Mouse (Mus musculus) MN1 (cell line): ENCODE measurements around the gene Cyp2u1.

Experiments used
- DNase-seq: peaks from one replicate; pipeline ENCODE4 v3.0.0-alpha.2; 2016; ENCODE audit warnings: low spot score

Cyp2u1 gene

GRCm38 (mm10) chr3:131306255-131306654 is 3.2 kb upstream of the Cyp2u1 start:
- no peak for DNase-seq

GRCm38 (mm10) chr3:131303320-131303714 is 290 bp upstream of the Cyp2u1 start:
- DNase-seq: no peak

GRCm38 (mm10) chr3:131299908-131300307 is 3.1 kb downstream of the Cyp2u1 start:
- peak; percentile 78 for DNase-seq

- no peak for DNase-seq
Measured at GRCm38 (mm10) chr3:131299078-131299477, 3.9 kb downstream of the Cyp2u1 start.

GRCm38 (mm10) chr3:131296893-131297292 is 6.1 kb downstream of the Cyp2u1 start:
- no peak for DNase-seq

GRCm38 (mm10) chr3:131295513-131296200 is 7.4 kb downstream of the Cyp2u1 start:
- peak; percentile 61 for DNase-seq

DNA sequence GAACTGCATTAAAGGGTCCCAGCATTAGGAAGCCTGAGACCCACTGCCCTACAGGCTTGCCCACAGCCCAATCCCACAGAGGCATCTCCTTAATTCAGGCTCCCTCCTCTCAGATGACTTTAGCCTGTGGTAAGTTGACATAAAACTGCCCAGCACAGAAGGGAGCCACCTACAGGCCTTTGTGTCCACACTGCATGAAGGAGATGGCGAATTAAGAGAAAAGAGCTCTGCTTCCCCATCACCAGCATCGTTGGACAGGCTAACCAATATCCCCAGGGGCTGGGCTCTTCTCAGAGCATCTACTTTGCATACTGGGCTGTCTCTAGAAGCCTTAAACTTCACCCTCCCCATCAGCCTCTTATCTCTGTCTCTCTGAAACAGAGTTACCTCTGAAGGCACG is 8.5 kb downstream of the Cyp2u1 start:
- peak; percentile 56 for DNase-seq

GRCm38 (mm10) chr3:131292959-131293358 is 10.1 kb downstream of the Cyp2u1 start:
- no peak for DNase-seq

DNA sequence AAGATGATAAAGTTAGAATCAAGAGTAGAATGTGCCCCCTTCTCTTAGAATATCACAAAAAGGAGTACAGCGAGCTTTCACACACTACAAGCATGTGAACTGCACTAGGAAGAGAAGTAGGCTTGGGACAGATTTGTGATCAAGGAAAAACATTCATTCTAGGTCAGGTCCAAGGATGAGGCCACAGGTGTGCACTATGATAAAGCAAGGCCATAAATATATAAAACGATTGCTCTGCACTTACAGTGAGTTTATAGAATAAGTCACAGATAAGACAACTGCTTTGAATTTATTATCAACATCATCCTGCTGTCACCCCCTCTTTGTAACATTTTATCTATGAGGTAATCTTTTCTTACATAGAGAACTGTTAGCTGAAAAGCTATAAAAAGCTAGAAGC is 10.7 kb downstream of the Cyp2u1 start:
- DNase-seq: no peak

DNA sequence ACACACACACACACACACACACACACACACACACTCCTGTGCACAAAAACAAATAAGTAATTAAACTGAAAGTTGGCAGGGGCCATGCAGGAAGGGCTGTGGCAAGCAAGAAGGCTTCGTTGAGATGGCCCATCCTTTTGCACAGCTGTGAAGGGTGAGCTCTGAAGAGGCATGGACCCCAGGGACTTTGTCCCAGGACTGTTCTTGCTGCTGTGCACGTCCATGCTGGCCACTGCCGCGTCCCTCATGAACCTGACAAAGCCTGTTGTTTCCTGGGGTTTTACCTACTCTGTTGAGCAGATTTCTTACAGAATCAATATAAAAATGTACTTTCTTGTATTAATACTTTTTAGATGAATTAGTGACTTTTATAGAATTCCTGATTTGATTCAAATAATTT is 11.1 kb downstream of the Cyp2u1 start:
- DNase-seq: no peak

GRCm38 (mm10) chr3:131274151-131274550 is 28.9 kb downstream of the Cyp2u1 start:
- no peak for DNase-seq

DNA sequence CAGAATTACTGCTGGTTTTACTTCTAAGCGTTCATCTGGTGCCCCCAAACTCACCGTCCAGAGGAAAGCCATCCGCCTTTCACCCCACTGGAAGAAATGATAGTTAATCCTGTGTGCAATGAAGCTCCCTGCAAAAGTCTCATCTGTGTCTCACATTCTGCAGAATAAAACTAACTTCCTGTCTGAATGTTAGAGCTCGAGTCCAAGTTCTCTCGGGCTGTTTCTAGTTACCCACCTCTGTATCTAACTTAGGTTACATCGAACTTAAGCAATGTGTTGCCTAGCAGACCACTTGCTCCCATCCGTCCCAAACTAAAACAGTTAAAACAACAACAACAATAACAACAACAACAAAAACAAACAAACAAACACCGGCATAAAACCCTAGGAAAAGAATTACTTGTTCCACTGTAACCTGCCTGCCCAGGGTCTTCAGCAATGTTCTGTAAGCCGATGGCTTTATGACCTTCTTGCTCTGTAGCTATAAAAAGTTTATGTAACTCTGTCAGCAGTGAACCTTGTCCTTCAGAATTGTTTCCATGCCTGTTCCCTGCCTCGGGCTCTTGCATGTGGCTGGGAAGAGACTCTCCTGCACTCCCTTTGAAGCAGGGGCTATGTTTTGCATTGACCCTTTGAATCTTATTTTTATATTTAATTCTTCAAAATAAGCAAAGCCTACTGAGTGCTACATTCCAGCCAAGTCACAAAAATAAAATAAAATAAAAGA is 30.5 kb downstream of the Cyp2u1 start:
- no peak for DNase-seq

DNA sequence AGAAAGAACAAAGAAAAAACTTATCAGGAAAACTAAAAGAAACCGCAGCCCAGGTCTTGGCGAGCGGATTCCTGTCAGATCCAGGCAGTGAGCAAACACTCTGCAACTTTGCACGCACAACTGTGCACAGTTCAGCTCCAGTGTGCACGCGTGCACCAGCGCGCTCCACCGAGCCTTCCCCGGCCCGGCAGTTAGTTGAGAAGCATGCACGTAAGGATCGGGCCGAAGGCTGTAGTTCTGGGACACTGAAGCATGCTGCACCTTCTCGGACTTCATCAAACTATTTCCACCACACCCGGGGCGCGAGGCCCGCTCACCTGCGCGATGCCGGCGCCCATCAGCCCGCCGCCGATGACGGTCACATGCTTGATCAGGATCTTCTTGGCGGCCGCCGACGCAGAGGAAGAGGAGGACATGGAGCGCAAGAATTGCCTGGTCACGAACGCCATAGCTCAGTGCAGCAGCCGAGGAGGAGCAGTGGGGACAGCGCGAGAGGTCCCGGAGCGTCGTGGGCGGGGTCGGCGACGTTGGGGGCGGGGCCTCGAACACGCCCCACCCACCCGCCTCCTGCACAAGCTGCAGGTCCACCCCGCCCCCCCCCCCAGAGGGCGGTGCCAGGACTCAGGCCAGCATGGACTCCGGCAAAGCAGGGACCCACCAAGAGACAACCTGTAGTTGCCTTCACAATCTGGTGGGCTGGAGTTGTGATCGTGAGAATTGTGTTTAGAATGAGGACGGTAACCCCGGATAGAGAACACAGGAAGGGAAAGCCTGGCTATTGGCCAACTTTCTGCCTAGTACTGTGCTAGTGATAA is 31.3 kb downstream of the Cyp2u1 start, which contains the start of gene Hadh:
Hadh (minus strand) TSS at position 543 of the 815 bp plus-strand sequence.
- peak; percentile 84 for DNase-seq

- peak; percentile 34 for DNase-seq
Measured at GRCm38 (mm10) chr3:131271157-131271556, 31.9 kb downstream of the Cyp2u1 start.

DNA sequence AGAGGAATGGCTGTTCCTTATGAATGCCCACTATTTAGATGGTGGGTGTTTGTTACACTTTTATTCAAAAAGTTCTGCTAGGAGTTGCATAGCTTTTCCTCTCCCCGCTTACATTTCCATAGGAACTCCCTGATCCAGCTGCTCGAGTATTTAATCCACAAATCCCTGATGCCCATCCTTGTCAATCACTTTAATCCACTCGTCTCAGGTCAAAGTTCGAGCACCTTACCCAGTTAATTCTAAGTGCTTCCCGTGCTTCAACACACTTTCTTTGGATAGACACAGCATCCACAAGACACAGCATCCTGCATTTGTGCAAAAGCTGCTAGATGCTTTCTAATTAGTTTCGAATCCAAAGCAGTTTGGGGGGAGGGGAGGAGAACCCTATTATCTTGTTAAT is 32.6 kb downstream of the Cyp2u1 start:
- DNase-seq: no peak

GRCm38 (mm10) chr3:131266366-131267050 is 36.5 kb downstream of the Cyp2u1 start:
- no peak for DNase-seq

- no peak for DNase-seq
Measured at GRCm38 (mm10) chr3:131265516-131265915, 37.5 kb downstream of the Cyp2u1 start.

DNA sequence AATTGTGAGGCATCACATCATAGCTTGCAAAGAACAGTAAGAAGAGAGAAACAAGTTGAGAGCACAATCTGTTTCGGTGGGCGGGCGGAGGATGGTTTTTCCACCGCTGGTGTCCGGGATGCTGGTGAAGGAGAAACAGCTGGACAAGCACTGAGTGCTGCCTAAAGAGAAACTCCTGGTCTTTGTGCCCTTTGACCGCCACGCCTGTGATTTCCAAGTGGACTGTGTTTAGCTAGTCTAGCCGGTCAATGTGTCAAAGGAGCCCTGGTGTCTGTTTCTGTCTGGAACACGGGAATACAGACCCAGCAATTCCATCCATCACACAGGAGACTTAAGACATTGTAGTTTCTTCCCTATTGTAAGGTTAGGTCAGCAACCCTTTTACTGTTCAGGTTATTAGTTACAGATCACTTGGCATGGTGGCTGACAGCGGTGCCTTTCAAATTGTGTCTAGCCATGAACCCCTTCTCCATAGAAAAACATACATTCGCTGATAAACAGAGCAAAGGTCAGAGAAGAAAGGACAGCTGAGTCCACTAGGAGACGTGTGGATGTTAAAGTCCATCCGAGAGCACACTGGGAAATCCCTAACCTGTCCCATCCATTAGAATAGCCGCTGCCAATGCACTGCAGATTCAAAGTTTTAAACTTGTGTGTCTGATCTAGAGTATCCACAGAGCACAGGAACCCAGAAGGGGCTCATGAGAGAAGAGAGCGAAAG is 39.1 kb downstream of the Cyp2u1 start:
- DNase-seq: no peak

GRCm38 (mm10) chr3:131260418-131260817 is 42.6 kb downstream of the Cyp2u1 start:
- DNase-seq: no peak

GRCm38 (mm10) chr3:131259392-131259965 is 43.5 kb downstream of the Cyp2u1 start:
- DNase-seq: no peak

DNA sequence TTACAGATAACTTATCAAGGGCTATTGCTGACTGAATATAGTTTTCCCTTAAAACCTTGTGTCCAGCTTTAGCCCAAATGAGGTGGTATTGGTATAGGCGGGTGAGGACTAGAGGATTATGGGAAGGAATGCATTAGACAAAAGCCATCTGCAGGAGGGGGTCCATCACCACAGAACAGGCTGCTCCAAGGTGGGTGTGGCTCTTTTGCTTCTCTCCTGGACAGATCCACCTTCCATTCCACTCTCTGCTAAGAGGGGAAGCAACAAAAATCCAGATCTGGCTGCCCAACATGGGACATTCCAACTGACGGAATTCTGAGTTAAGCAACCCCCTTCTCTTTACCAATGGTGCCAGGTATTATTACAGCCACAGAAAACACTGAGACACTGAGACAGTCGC is 44.1 kb downstream of the Cyp2u1 start:
- DNase-seq: no peak
